Mouse (Mus musculus) heart, adult 2 months (tissue): ENCODE data around the gene Chpt1.

Experiments
- CTCF ChIP-seq: fragments of 200-600 bp; IDR thresholded peaks from 2 replicates; pipeline ENCODE4 v1.8.1; 2022; ENCODE audit warnings: antibody characterized with exemption, mild to moderate bottlenecking, moderate library complexity
- EP300 ChIP-seq: fragments of 200-500 bp; IDR thresholded peaks from 2 replicates; pipeline ENCODE4 v1.6.1; 2011; ENCODE audit warnings: low read depth, low read length, control low read depth; ENCODE audit not compliant: insufficient read depth
- POLR2A ChIP-seq: fragments of 200-500 bp; IDR thresholded peaks from 2 replicates; pipeline ENCODE4 v1.6.1; 2011; ENCODE audit warnings: mild to moderate bottlenecking, low read depth, low read length, control low read depth; ENCODE audit not compliant: insufficient read depth

- TF ChIP-seq EP300 (no peak), CTCF (no peak), POLR2A (no peak)
Observed at GRCm38 (mm10) chr10:88420655-88421435, 83.0 kb downstream of the Chpt1 start.
